Mouse (Mus musculus) left cerebral cortex, postnatal 10 days (tissue): Measurements from ENCODE around the gene Ttyh3. TPM values are rescaled to one million over a fixed set of nuclear protein-coding genes. Genes with fewer than 3 reads are reported as not detected.
A peak's percentile ranks its signal among the peaks of the same experiment; 100 is the strongest.

Experiments
- DNase-seq, 2 experiments: peaks; one replicate each; pipeline ENCODE4 v3.0.0; 2021 to 2022; ENCODE audit warnings: low spot score in 2 of 2, mixed read lengths in 1 of 2; ENCODE audit errors: extremely low spot score in 1 of 2
- intact Hi-C: fragments of 180-260 bp; cut with DNase I; formaldehyde crosslinking; loops from one replicate; pipeline ENCODE4 v1.15.1; 2025
- total RNA-seq, 2 experiments: library from RNA; stranded (reverse); gene quantifications; 2 replicates each; pipeline ENCODE4 v1.2.3; 2021

Gene Ttyh3
- total RNA-seq, 2 experiments from 2014 or later = 319 to 338 TPM

DNA sequence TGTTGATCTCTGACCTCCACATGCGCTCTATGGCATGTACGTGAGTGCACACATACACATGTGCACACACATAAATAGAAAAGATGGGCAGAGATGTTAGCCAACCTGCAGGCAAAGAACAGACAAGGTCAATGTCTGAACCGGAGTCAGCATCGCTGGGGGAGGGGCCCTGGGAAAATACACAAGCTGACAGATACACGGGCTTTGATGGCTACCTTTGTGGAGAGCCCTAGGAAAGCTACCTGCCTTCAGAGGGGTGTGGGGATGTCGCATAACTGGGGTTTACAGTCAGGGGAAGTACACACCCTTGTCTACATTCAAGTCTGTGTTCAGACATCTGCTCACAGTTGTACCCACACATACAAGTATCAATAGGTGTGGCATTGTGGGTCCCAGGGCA lies 10.3 kb downstream of the Ttyh3 start:
- intact Hi-C loops = no loop called here
- no peak for DNase-seq

GRCm38 (mm10) chr5:140637989-140638388 lies 10.8 kb downstream of the Ttyh3 start:
- no peak for DNase-seq
- intact Hi-C loops = no loop called here

DNA sequence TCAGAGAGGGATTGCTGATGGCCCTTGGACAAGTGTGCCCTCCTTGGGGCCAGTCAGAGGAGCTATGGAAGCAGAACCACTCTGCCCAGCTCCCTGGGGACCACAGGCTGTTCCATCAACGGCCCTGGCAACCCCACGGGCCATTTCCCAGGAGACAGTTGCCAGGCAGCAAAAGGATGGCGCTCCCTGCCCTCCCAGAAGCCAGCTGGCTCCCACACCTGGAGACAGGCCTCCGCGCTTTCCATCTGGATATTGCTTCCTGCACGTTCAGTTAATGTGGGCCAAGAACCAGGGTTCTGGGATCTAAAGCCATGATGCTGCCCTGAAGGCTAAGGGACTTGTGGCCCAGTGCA lies 11.8 kb downstream of the Ttyh3 start:
- peak in 1 of 2 experiments; percentile 61 for DNase-seq
- intact Hi-C loops = no loop called here

- peak in 1 of 2 experiments; percentile 32 for DNase-seq
- intact Hi-C loops = no loop called here
Observed at GRCm38 (mm10) chr5:140636316-140637057, 12.3 kb downstream of the Ttyh3 start.

- DNase-seq = peak in 1 of 2 experiments; percentile 55
- intact Hi-C loops = no loop called here
Observed at GRCm38 (mm10) chr5:140634798-140635722, 13.8 kb downstream of the Ttyh3 start.

DNA sequence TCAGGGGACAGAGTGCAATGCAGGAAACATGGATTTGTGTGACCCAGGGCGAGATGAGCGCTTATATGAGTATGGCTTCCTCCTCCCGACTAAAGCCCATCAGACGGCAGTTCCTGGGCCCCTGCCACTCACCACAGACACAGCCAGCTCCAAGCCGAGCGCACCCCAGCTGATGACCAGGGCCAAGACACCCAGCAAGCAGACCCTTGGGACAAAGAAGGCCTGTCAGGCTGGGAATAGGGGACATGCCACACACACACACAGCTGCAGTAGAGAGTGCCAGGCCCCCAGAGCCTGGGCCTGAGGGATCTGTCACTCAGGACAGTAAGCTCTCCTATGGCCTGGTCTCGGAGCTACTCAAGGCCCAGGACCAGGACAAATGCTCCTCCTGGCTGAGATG lies 15.4 kb downstream of the Ttyh3 start:
- intact Hi-C loops = no loop called here
- peak in 1 of 2 experiments; percentile 55 for DNase-seq

DNA sequence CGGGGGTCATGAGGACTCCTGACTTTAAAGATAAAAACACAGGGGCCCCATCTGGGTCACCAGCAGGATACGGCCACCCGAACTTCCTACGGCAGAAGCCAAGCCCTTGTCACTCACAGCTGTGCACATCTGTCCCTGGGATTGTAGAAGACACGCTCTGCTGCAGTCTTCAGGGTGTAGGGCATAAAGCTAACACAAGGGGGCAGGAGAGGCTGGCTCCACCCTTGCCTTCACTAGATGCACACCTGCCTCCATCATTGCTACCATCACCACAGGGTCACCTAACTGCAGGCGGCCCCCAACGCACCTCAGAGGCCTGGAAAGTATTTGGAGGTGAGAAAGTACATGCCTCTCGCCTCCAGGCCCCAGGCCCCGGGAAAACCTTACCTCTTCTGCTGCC lies 19.8 kb downstream of the Ttyh3 start:
- DNase-seq = peak in 1 of 2 experiments; percentile 32
- intact Hi-C loops = no loop called here

DNA sequence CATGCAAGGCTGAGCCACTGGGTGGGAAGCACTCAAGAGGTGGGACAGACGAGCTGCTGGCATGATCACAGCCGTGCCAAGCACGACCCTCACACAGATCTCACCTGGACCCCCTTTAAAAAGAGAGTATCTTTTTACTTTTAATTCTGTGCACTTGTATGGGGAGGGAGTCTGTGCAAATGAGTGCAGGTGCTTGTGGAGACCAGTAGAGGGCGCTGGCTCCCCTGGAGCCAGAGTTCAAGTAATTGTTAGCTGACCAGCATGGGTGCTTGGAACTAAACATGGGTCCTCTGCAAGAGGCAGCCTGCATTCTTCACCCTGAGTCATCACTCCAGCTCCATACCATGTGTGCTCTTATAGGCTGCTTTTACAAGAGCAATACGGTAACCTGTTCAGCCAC lies 21.3 kb downstream of the Ttyh3 start:
- no peak for DNase-seq
- intact Hi-C loops = no loop called here

GRCm38 (mm10) chr5:140624961-140625360 lies 23.9 kb downstream of the Ttyh3 start:
- DNase-seq = peak in 1 of 2 experiments; percentile 33
- intact Hi-C loops = no loop called here

- peak in 1 of 2 experiments; percentile 25 for DNase-seq
- intact Hi-C loops = no loop called here
Observed at GRCm38 (mm10) chr5:140624238-140624637, 24.6 kb downstream of the Ttyh3 start.

DNA sequence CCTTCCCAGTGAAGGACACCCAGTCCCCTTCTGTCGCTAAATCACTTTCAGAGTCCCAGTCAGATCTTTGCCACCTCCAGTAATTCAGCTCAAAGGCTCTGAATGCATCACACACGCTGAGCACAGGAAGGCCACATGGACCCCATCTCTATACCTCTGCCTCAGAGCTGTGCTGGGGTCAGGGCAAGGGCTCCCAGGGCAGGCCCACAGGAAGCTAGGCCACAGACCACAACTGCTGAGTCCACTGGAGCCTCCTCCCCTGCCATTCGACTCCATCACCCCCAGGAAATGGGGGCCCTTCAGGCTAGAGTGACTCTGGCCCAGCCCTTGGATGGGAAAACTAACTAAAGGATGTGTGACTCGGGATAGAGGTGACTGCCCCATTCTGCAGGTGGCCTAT lies 25.0 kb downstream of the Ttyh3 start:
- intact Hi-C loops = no loop called here
- peak in 1 of 2 experiments; percentile 22 for DNase-seq

GRCm38 (mm10) chr5:140622978-140623670 lies 25.7 kb downstream of the Ttyh3 start:
- intact Hi-C loops = no loop called here
- peak in 1 of 2 experiments; percentile 32 for DNase-seq

DNA sequence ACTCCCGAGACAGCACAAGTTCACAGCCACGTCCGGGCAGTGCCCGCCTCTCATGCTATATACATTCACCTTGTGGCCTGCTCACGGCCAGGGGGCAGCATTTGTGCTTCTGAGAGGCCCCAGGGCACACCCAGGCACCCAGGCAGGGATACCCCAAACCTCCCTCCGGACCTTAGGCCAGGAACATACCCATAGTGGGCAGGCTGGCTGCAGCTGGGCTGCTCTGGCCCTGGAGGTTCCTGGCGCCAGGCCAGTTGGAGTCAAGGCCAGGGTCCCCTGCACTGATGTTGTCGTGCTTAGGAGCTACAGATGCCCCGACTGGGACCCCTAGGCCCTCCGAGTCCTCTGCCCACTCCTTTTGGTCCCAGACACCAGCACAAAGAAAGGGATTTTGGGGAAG lies 27.3 kb downstream of the Ttyh3 start:
- DNase-seq = peak in 1 of 2 experiments; percentile 70
- intact Hi-C loops = no loop called here

GRCm38 (mm10) chr5:140621092-140621491 lies 27.7 kb downstream of the Ttyh3 start:
- intact Hi-C loops = no loop called here
- DNase-seq = peak in 1 of 2 experiments; percentile 35

GRCm38 (mm10) chr5:140619895-140620736 lies 28.7 kb downstream of the Ttyh3 start:
- intact Hi-C loops = loop anchor here (1.0 to 10.0 kb wide), 3 partner anchors 51 to 195 kb away; no protein-coding TSS in a partner anchor
- DNase-seq = peak in 1 of 2 experiments; percentile 30

GRCm38 (mm10) chr5:140619151-140619771 lies 29.6 kb downstream of the Ttyh3 start:
- intact Hi-C loops = loop anchor here (1.0 to 10.0 kb wide), 3 partner anchors 50 to 194 kb away; no protein-coding TSS in a partner anchor

GRCm38 (mm10) chr5:140617714-140618113 lies 31.1 kb downstream of the Ttyh3 start:
- DNase-seq = peak in 1 of 2 experiments; percentile 60
- intact Hi-C loops = loop anchor here (2.0 to 10.0 kb wide), 2 partner anchors 49 to 193 kb away; no protein-coding TSS in a partner anchor

More at GRCm38 (mm10) chr5:140619151-140619771, 29.6 kb downstream of the Ttyh3 start:
- peak; percentile 66 to 82 for DNase-seq
